Mouse (Mus musculus): ENCODE data around the gene Allc. TPM values are rescaled to one million over a fixed set of nuclear protein-coding genes. Genes with fewer than 3 reads are reported as not detected.
A peak's percentile ranks its signal among the peaks of the same experiment; 100 is the strongest.

The Allc gene
- polyA plus RNA-seq, 1 experiment from 2014 or later = not detected

GRCm38 (mm10) chr12:28621451-28622166 lies 39.3 kb upstream of the Allc start:
- H3K9me3 ChIP-seq (replicated peaks; ENCODE audit: control insufficient read depth, low read length) = no peaks in the 10 kb centered on the region
- ATAC-seq (replicated peaks; ENCODE audit: insufficient number of reproducible peaks, low FRiP score, low TSS enrichment, low read depth) (no peak), DNase-seq (ENCODE audit: low spot score) (no peak)
- no peaks in the 10 kb centered on the region for H3K4me1 ChIP-seq (ENCODE audit: control insufficient read depth, insufficient read depth, low read length)
- H3K27ac ChIP-seq (replicated peaks; ENCODE audit: low read depth, low read length) = no peak overlapping the region
- H3K4me2 ChIP-seq (ENCODE audit: low read depth, low read length) = no peak overlapping the region
- WGBS = 27% methylated on average over 7 of the region's 7 CpGs
- no peak overlapping the region for H3K9ac ChIP-seq (replicated peaks; ENCODE audit: low read length)
- no peaks in the 10 kb centered on the region for H3K27me3 ChIP-seq (ENCODE audit: control insufficient read depth, insufficient read depth, low read length)
- no peaks in the 10 kb centered on the region for H3K36me3 ChIP-seq (replicated peaks; ENCODE audit: control insufficient read depth, insufficient read depth, low read depth, low read length)
- no peak overlapping the region for H3K4me3 ChIP-seq (ENCODE audit: low read depth, low read length)

GRCm38 (mm10) chr12:28617297-28617696 lies 35.0 kb upstream of the Allc start:
- DNase-seq (ENCODE audit: low spot score) (no peak), ATAC-seq (replicated peaks; ENCODE audit: insufficient number of reproducible peaks, low FRiP score, low TSS enrichment, low read depth) (no peak)
- no peaks in the 10 kb centered on the region for H3K27me3 ChIP-seq (ENCODE audit: control insufficient read depth, insufficient read depth, low read length)
- H3K4me2 ChIP-seq (ENCODE audit: low read depth, low read length) = no peak overlapping the region
- no peaks in the 10 kb centered on the region for H3K36me3 ChIP-seq (replicated peaks; ENCODE audit: control insufficient read depth, insufficient read depth, low read depth, low read length)
- no peak overlapping the region for H3K4me3 ChIP-seq (ENCODE audit: low read depth, low read length)
- H3K27ac ChIP-seq (replicated peaks; ENCODE audit: low read depth, low read length) = no peak overlapping the region
- no peaks in the 10 kb centered on the region for H3K4me1 ChIP-seq (ENCODE audit: control insufficient read depth, insufficient read depth, low read length)
- H3K9ac ChIP-seq (replicated peaks; ENCODE audit: low read length) = no peak overlapping the region
- WGBS = 70% methylated on average over 4 of the region's 4 CpGs
- H3K9me3 ChIP-seq (replicated peaks; ENCODE audit: control insufficient read depth, low read length) = no peaks in the 10 kb centered on the region

- H3K27ac ChIP-seq (replicated peaks; ENCODE audit: low read depth, low read length) = no peak overlapping the region
- DNase-seq (ENCODE audit: low spot score) = no peak
- no peaks in the 10 kb centered on the region for H3K36me3 ChIP-seq (replicated peaks; ENCODE audit: control insufficient read depth, insufficient read depth, low read depth, low read length)
- H3K27me3 ChIP-seq (ENCODE audit: control insufficient read depth, insufficient read depth, low read length) = no peaks in the 10 kb centered on the region
- no peak for ATAC-seq (replicated peaks; ENCODE audit: insufficient number of reproducible peaks, low FRiP score, low TSS enrichment, low read depth)
- no peak overlapping the region for H3K4me3 ChIP-seq (ENCODE audit: low read depth, low read length)
- H3K9ac ChIP-seq (replicated peaks; ENCODE audit: low read length) = no peak overlapping the region
- H3K4me1 ChIP-seq (ENCODE audit: control insufficient read depth, insufficient read depth, low read length) = no peaks in the 10 kb centered on the region
- no peak overlapping the region for H3K4me2 ChIP-seq (ENCODE audit: low read depth, low read length)
- H3K9me3 ChIP-seq (replicated peaks; ENCODE audit: control insufficient read depth, low read length) = no peaks in the 10 kb centered on the region
- 71% methylated on average over 7 of the region's 7 CpGs for WGBS
These were observed 32.1 kb upstream of the Allc start for GRCm38 (mm10) chr12:28614401-28614800.

- WGBS = 65% methylated on average over 6 of the region's 6 CpGs
- H3K9me3 ChIP-seq (replicated peaks; ENCODE audit: control insufficient read depth, low read length) = no peaks in the 10 kb centered on the region
- 0 out of 2 replicates have a peak, but pooled peaks cover 2% of the 10 kb centered on the region for H3K4me1 ChIP-seq (ENCODE audit: control insufficient read depth, insufficient read depth, low read length)
- no peaks in the 10 kb centered on the region for H3K27me3 ChIP-seq (ENCODE audit: control insufficient read depth, insufficient read depth, low read length)
- no peak overlapping the region for H3K9ac ChIP-seq (replicated peaks; ENCODE audit: low read length)
- H3K4me3 ChIP-seq (ENCODE audit: low read depth, low read length) = no peak overlapping the region
- DNase-seq (ENCODE audit: low spot score) = no peak
- no peak overlapping the region for H3K27ac ChIP-seq (replicated peaks; ENCODE audit: low read depth, low read length)
- H3K4me2 ChIP-seq (ENCODE audit: low read depth, low read length) = no peak overlapping the region
- H3K36me3 ChIP-seq (replicated peaks; ENCODE audit: control insufficient read depth, insufficient read depth, low read depth, low read length) = no peaks in the 10 kb centered on the region
- ATAC-seq (replicated peaks; ENCODE audit: insufficient number of reproducible peaks, low FRiP score, low TSS enrichment, low read depth) = no peak
These were observed 30.1 kb upstream of the Allc start for GRCm38 (mm10) chr12:28612391-28612790.

- Histone ChIP-seq H3K27ac (replicated peaks; ENCODE audit: low read depth, low read length) (no peak overlapping the region), H3K4me1 (ENCODE audit: control insufficient read depth, insufficient read depth, low read length) (0 out of 2 replicates have a peak, but pooled peaks cover 2% of the 10 kb centered on the region), H3K9me3 (replicated peaks; ENCODE audit: control insufficient read depth, low read length) (no peaks in the 10 kb centered on the region), H3K9ac (replicated peaks; ENCODE audit: low read length) (no peak overlapping the region), H3K27me3 (ENCODE audit: control insufficient read depth, insufficient read depth, low read length) (no peaks in the 10 kb centered on the region), H3K4me2 (ENCODE audit: low read depth, low read length) (no peak overlapping the region), H3K36me3 (replicated peaks; ENCODE audit: control insufficient read depth, insufficient read depth, low read depth, low read length) (no peaks in the 10 kb centered on the region), H3K4me3 (ENCODE audit: low read depth, low read length) (no peak overlapping the region)
- no peak for DNase-seq (ENCODE audit: low spot score)
- ATAC-seq (replicated peaks; ENCODE audit: insufficient number of reproducible peaks, low FRiP score, low TSS enrichment, low read depth) = peak; percentile 44; the same call in 1 of the 2 replicates
- whole genome bisulfite sequencing = 61% methylated on average over 17 of the region's 17 CpGs
These were observed 25.4 kb upstream of the Allc start for GRCm38 (mm10) chr12:28607546-28608305.

- H3K9me3 ChIP-seq (replicated peaks; ENCODE audit: control insufficient read depth, low read length) = no peaks in the 10 kb centered on the region
- DNase-seq (ENCODE audit: low spot score) (no peak), ATAC-seq (replicated peaks; ENCODE audit: insufficient number of reproducible peaks, low FRiP score, low TSS enrichment, low read depth) (no peak)
- H3K27me3 ChIP-seq (ENCODE audit: control insufficient read depth, insufficient read depth, low read length) = no peaks in the 10 kb centered on the region
- 0 out of 2 replicates have a peak, but pooled peaks cover 2% of the 10 kb centered on the region for H3K4me1 ChIP-seq (ENCODE audit: control insufficient read depth, insufficient read depth, low read length)
- no peak overlapping the region for H3K4me3 ChIP-seq (ENCODE audit: low read depth, low read length)
- no peak overlapping the region for H3K9ac ChIP-seq (replicated peaks; ENCODE audit: low read length)
- no peak overlapping the region for H3K4me2 ChIP-seq (ENCODE audit: low read depth, low read length)
- H3K27ac ChIP-seq (replicated peaks; ENCODE audit: low read depth, low read length) = no peak overlapping the region
- H3K36me3 ChIP-seq (replicated peaks; ENCODE audit: control insufficient read depth, insufficient read depth, low read depth, low read length) = no peaks in the 10 kb centered on the region
- 53% methylated on average over 1 of the region's 1 CpGs for WGBS
These were observed 21.2 kb upstream of the Allc start for GRCm38 (mm10) chr12:28603494-28603893.

GRCm38 (mm10) chr12:28602259-28602658 lies 19.9 kb upstream of the Allc start:
- H3K27me3 ChIP-seq (ENCODE audit: control insufficient read depth, insufficient read depth, low read length) = no peaks in the 10 kb centered on the region
- H3K4me1 ChIP-seq (ENCODE audit: control insufficient read depth, insufficient read depth, low read length) = no peaks in the 10 kb centered on the region
- no peak overlapping the region for H3K4me3 ChIP-seq (ENCODE audit: low read depth, low read length)
- ATAC-seq (replicated peaks; ENCODE audit: insufficient number of reproducible peaks, low FRiP score, low TSS enrichment, low read depth) = no peak
- no peaks in the 10 kb centered on the region for H3K36me3 ChIP-seq (replicated peaks; ENCODE audit: control insufficient read depth, insufficient read depth, low read depth, low read length)
- no peaks in the 10 kb centered on the region for H3K9me3 ChIP-seq (replicated peaks; ENCODE audit: control insufficient read depth, low read length)
- DNase-seq (ENCODE audit: low spot score) = no peak
- WGBS = 26% methylated on average over 4 of the region's 4 CpGs
- no peak overlapping the region for H3K4me2 ChIP-seq (ENCODE audit: low read depth, low read length)
- no peak overlapping the region for H3K27ac ChIP-seq (replicated peaks; ENCODE audit: low read depth, low read length)
- no peak overlapping the region for H3K9ac ChIP-seq (replicated peaks; ENCODE audit: low read length)

GRCm38 (mm10) chr12:28598526-28598991 lies 16.2 kb upstream of the Allc start:
- no peaks in the 10 kb centered on the region for H3K36me3 ChIP-seq (replicated peaks; ENCODE audit: control insufficient read depth, insufficient read depth, low read depth, low read length)
- H3K9me3 ChIP-seq (replicated peaks; ENCODE audit: control insufficient read depth, low read length) = no peaks in the 10 kb centered on the region
- DNase-seq (ENCODE audit: low spot score) (no peak), ATAC-seq (replicated peaks; ENCODE audit: insufficient number of reproducible peaks, low FRiP score, low TSS enrichment, low read depth) (no peak)
- 46% methylated on average over 2 of the region's 2 CpGs for WGBS
- H3K27me3 ChIP-seq (ENCODE audit: control insufficient read depth, insufficient read depth, low read length) = no peaks in the 10 kb centered on the region
- no peaks in the 10 kb centered on the region for H3K4me1 ChIP-seq (ENCODE audit: control insufficient read depth, insufficient read depth, low read length)
- no peak overlapping the region for H3K27ac ChIP-seq (replicated peaks; ENCODE audit: low read depth, low read length)
- no peak overlapping the region for H3K9ac ChIP-seq (replicated peaks; ENCODE audit: low read length)
- no peak overlapping the region for H3K4me2 ChIP-seq (ENCODE audit: low read depth, low read length)
- no peak overlapping the region for H3K4me3 ChIP-seq (ENCODE audit: low read depth, low read length)

Data from embryonic facial prominence, embryonic 11.5 days (tissue).